Mouse (Mus musculus) midbrain, embryonic 13.5 days (tissue): Measurements from ENCODE around the gene Tmem235. TPM values are rescaled to one million over a fixed set of nuclear protein-coding genes. Genes with fewer than 3 reads are reported as not detected.
"Not testable (repeated sequence)": the region's sequence is repeated elsewhere in the genome, so short reads cannot be mapped to it uniquely, and the experiment has no call there.

Experiments used
- ATAC-seq: fragments of 200-750 bp; cut with Nextera tagmentation; 2 replicates; pipeline ENCODE4 v1.8.0; 2017; ENCODE audit warnings: mild to moderate bottlenecking, moderate TSS enrichment, moderate library complexity
- H3K27ac ChIP-seq: fragments of 300-500 bp; sonication (generic); 2 replicates; pipeline ENCODE4 v1.5.1; 2015; ENCODE audit warnings: inconsistent platforms, mild to moderate bottlenecking, moderate library complexity
- H3K27me3 ChIP-seq: fragments of 300-500 bp; sonication (generic); 2 replicates; pipeline ENCODE4 v1.6.1; 2015; ENCODE audit warnings: mild to moderate bottlenecking, inconsistent platforms
- H3K36me3 ChIP-seq: fragments of 300-500 bp; sonication (generic); 2 replicates; pipeline ENCODE4 v1.6.1; 2015; ENCODE audit warnings: mild to moderate bottlenecking, inconsistent platforms
- H3K4me1 ChIP-seq: fragments of 300-500 bp; sonication (generic); replicated peaks from 2 replicates; pipeline ENCODE4 v1.6.1; 2015; ENCODE audit warnings: inconsistent platforms
- H3K4me2 ChIP-seq: fragments of 300-500 bp; sonication (generic); replicated peaks from 2 replicates; pipeline ENCODE4 v1.6.1; 2015; ENCODE audit warnings: moderate library complexity, mild to moderate bottlenecking, inconsistent platforms
- H3K4me3 ChIP-seq: fragments of 300-500 bp; sonication (generic); replicated peaks from 2 replicates; pipeline ENCODE4 v1.5.1; 2015; ENCODE audit warnings: mild to moderate bottlenecking, inconsistent platforms
- H3K9ac ChIP-seq: fragments of 300-500 bp; sonication (generic); replicated peaks from 2 replicates; pipeline ENCODE4 v1.6.1; 2015; ENCODE audit warnings: mild to moderate bottlenecking, inconsistent platforms
- H3K9me3 ChIP-seq: fragments of 300-500 bp; sonication (generic); 2 replicates; pipeline ENCODE4 v1.6.1; 2016; ENCODE audit warnings: mild to moderate bottlenecking, inconsistent platforms
- WGBS: fragments of 180-500 bp; shearing (Covaris S2); methylation state at CpG from one replicate; pipeline ENCODE4 v1.1.7; 2015; 5-methylcytosine and 5-hydroxymethylcytosine counted together
- polyA plus RNA-seq: library from polyadenylated mRNA; unstranded; fragments of >200 nt; fragmentation: Nextera tagmentation; extraction: Ambion mirVana; gene quantifications from 2 replicates; pipeline ENCODE4 v1.2.1, GENCODE M21; 2015

The Tmem235 gene
- polyA plus RNA-seq = not detected in 2 replicates

GRCm38 (mm10) chr11:117860601-117861000 lies at the start of gene Tmem235:
Gene Tmem235, plus strand, starts transcription at chr11:117860752.
- no peak within 1 kb of the TSS for H3K27ac ChIP-seq
- H3K4me3 ChIP-seq = no peak within 1 kb of the TSS
- peak within 1 kb of the TSS; percentile 19; the same call in 1 of the 2 replicates for H3K4me2 ChIP-seq
- peak within 1 kb of the TSS; percentile 29; the same call in 1 of the 2 replicates for H3K9ac ChIP-seq
- H3K9me3 ChIP-seq = no peaks in the 10 kb centered on the region
- peaks cover 20% of the 10 kb centered on the region for H3K36me3 ChIP-seq
- ATAC-seq = no peak
- peaks cover 54% of the 10 kb centered on the region for H3K27me3 ChIP-seq
- 5% methylated on average over 23 of the region's 23 CpGs for WGBS
- H3K4me1 ChIP-seq = peaks cover 29% of the 10 kb centered on the region

- WGBS = 83% methylated on average over 5 of the region's 5 CpGs
- Histone ChIP-seq H3K27me3 (peaks cover 17% of the 10 kb centered on the region), H3K9me3 (no peaks in the 10 kb centered on the region), H3K4me1 (peaks cover 24% of the 10 kb centered on the region), H3K4me2 (no peak overlapping the region), H3K27ac (no peak overlapping the region), H3K4me3 (no peak overlapping the region), H3K36me3 (peaks cover 33% of the 10 kb centered on the region), H3K9ac (no peak overlapping the region)
- no peak for ATAC-seq
Measured at GRCm38 (mm10) chr11:117813867-117814266, 46.7 kb upstream of the Tmem235 start.

- 92% methylated on average over 6 of the region's 6 CpGs for WGBS
- Histone ChIP-seq H3K9ac (no peak overlapping the region), H3K4me2 (no peak overlapping the region), H3K4me1 (peaks cover 19% of the 10 kb centered on the region), H3K9me3 (no peaks in the 10 kb centered on the region), H3K27me3 (peaks cover 7% of the 10 kb centered on the region), H3K36me3 (peaks cover 35% of the 10 kb centered on the region), H3K27ac (no peak overlapping the region), H3K4me3 (no peak overlapping the region)
- ATAC-seq = no peak
Measured at GRCm38 (mm10) chr11:117814704-117815366, 45.7 kb upstream of the Tmem235 start.

GRCm38 (mm10) chr11:117815850-117816249 lies 44.7 kb upstream of the Tmem235 start:
- H3K36me3 ChIP-seq = peaks cover 35% of the 10 kb centered on the region
- not testable (repeated sequence) for H3K9ac ChIP-seq, H3K9me3 ChIP-seq, ATAC-seq, H3K27ac ChIP-seq, H3K27me3 ChIP-seq, H3K4me3 ChIP-seq, H3K4me2 ChIP-seq, H3K4me1 ChIP-seq
- 85% methylated on average over 9 of the region's 9 CpGs for WGBS

GRCm38 (mm10) chr11:117816389-117816996 lies 44.1 kb upstream of the Tmem235 start:
- Histone ChIP-seq H3K4me2 (no peak overlapping the region), H3K9ac (no peak overlapping the region), H3K4me1 (peaks cover 4% of the 10 kb centered on the region), H3K27me3 (no peaks in the 10 kb centered on the region), H3K4me3 (no peak overlapping the region), H3K27ac (no peak overlapping the region), H3K9me3 (no peaks in the 10 kb centered on the region), H3K36me3 (peaks cover 35% of the 10 kb centered on the region)
- 90% methylated on average over 12 of the region's 13 CpGs for WGBS
- no peak for ATAC-seq

- WGBS = 64% methylated on average over 8 of the region's 8 CpGs
- Histone ChIP-seq H3K9ac (no peak overlapping the region), H3K4me1 (peaks cover 7% of the 10 kb centered on the region), H3K4me3 (no peak overlapping the region), H3K4me2 (no peak overlapping the region), H3K27ac (no peak overlapping the region), H3K9me3 (no peaks in the 10 kb centered on the region), H3K27me3 (no peaks in the 10 kb centered on the region), H3K36me3 (peaks cover 36% of the 10 kb centered on the region)
- ATAC-seq = no peak
Measured at GRCm38 (mm10) chr11:117819095-117819494, 41.5 kb upstream of the Tmem235 start.

GRCm38 (mm10) chr11:117820173-117820572 lies 40.4 kb upstream of the Tmem235 start:
- no peaks in the 10 kb centered on the region for H3K27me3 ChIP-seq
- H3K4me1 ChIP-seq = peaks cover 16% of the 10 kb centered on the region
- 94% methylated on average over 7 of the region's 7 CpGs for WGBS
- H3K27ac ChIP-seq = no peak overlapping the region
- no peak overlapping the region for H3K4me2 ChIP-seq
- no peak overlapping the region for H3K9ac ChIP-seq
- H3K4me3 ChIP-seq = no peak overlapping the region
- peaks cover 35% of the 10 kb centered on the region for H3K36me3 ChIP-seq
- no peak for ATAC-seq
- H3K9me3 ChIP-seq = no peaks in the 10 kb centered on the region

GRCm38 (mm10) chr11:117821868-117822267 lies 38.7 kb upstream of the Tmem235 start:
- peaks cover 33% of the 10 kb centered on the region for H3K4me1 ChIP-seq
- H3K4me2 ChIP-seq = no peak overlapping the region
- H3K9me3 ChIP-seq = no peaks in the 10 kb centered on the region
- H3K36me3 ChIP-seq = peaks cover 24% of the 10 kb centered on the region; the same call in 1 of the 2 replicates
- no peak overlapping the region; the same call in 1 of the 2 replicates for H3K27ac ChIP-seq
- 88% methylated on average over 9 of the region's 9 CpGs for WGBS
- H3K27me3 ChIP-seq = no peaks in the 10 kb centered on the region
- ATAC-seq = no peak
- no peak overlapping the region for H3K9ac ChIP-seq
- H3K4me3 ChIP-seq = no peak overlapping the region

GRCm38 (mm10) chr11:117822728-117823241 lies 37.8 kb upstream of the Tmem235 start:
- 88% methylated on average over 7 of the region's 7 CpGs for WGBS
- Histone ChIP-seq H3K4me3 (no peak overlapping the region), H3K4me2 (no peak overlapping the region), H3K27ac (no peak overlapping the region), H3K9ac (0 out of 2 replicates have a peak overlapping the region, but pooled peaks have one; percentile 16), H3K36me3 (0 out of 2 replicates have a peak, but pooled peaks cover 21% of the 10 kb centered on the region), H3K4me1 (peaks cover 40% of the 10 kb centered on the region), H3K9me3 (no peaks in the 10 kb centered on the region), H3K27me3 (no peaks in the 10 kb centered on the region)
- ATAC-seq = no peak

- Histone ChIP-seq H3K27me3 (no peaks in the 10 kb centered on the region), H3K36me3 (0 out of 2 replicates have a peak, but pooled peaks cover 16% of the 10 kb centered on the region), H3K4me2 (no peak overlapping the region), H3K9me3 (no peaks in the 10 kb centered on the region), H3K4me3 (no peak overlapping the region), H3K4me1 (peaks cover 46% of the 10 kb centered on the region), H3K9ac (no peak overlapping the region), H3K27ac (no peak overlapping the region)
- ATAC-seq = no peak
- WGBS = 92% methylated on average over 6 of the region's 6 CpGs
Measured at GRCm38 (mm10) chr11:117823411-117823810, 37.1 kb upstream of the Tmem235 start.

- H3K36me3 ChIP-seq = 0 out of 2 replicates have a peak, but pooled peaks cover 13% of the 10 kb centered on the region
- peak; percentile 84 for ATAC-seq
- peak overlapping the region; percentile 47 for H3K4me3 ChIP-seq
- no peaks in the 10 kb centered on the region for H3K9me3 ChIP-seq
- H3K27me3 ChIP-seq = no peaks in the 10 kb centered on the region
- 24% methylated on average over 23 of the region's 23 CpGs for WGBS
- peak overlapping the region; percentile 84 for H3K4me2 ChIP-seq
- H3K9ac ChIP-seq = peak overlapping the region; percentile 17; the same call in 1 of the 2 replicates
- H3K27ac ChIP-seq = no peak overlapping the region
- peaks cover 51% of the 10 kb centered on the region for H3K4me1 ChIP-seq
Measured at GRCm38 (mm10) chr11:117824060-117824969, 36.2 kb upstream of the Tmem235 start.
